Mouse (Mus musculus) forebrain, embryonic 10.5 days (tissue): Measurements from ENCODE around the gene Samd4b. TPM values are rescaled to one million over a fixed set of nuclear protein-coding genes. Genes with fewer than 3 reads are reported as not detected.
"Not testable (repeated sequence)": the region's sequence is repeated elsewhere in the genome, so short reads cannot be mapped to it uniquely, and the experiment has no call there.

Experiments used
- DNase-seq: peaks from one replicate; pipeline ENCODE4 v3.0.0-alpha.2; 2017; ENCODE audit warnings: low spot score; ENCODE audit errors: extremely low spot score
- H3K27ac ChIP-seq: fragments of 300-500 bp; sonication (generic); 2 replicates; pipeline ENCODE4 v1.5.1; 2016; ENCODE audit warnings: mild to moderate bottlenecking
- H3K27me3 ChIP-seq: fragments of 300-500 bp; sonication (generic); 2 replicates; pipeline ENCODE4 v1.6.1; 2016; ENCODE audit warnings: mild to moderate bottlenecking; ENCODE audit not compliant: poor library complexity, severe bottlenecking
- H3K36me3 ChIP-seq: fragments of 300-500 bp; sonication (generic); replicated peaks from 2 replicates; pipeline ENCODE4 v1.6.1; 2016; ENCODE audit warnings: mild to moderate bottlenecking, moderate library complexity
- H3K4me1 ChIP-seq: fragments of 300-500 bp; sonication (generic); 2 replicates; pipeline ENCODE4 v1.6.1; 2016
- H3K4me3 ChIP-seq: fragments of 300-500 bp; sonication (generic); 2 replicates; pipeline ENCODE4 v1.5.1; 2016; ENCODE audit warnings: mild to moderate bottlenecking, moderate library complexity
- H3K9me3 ChIP-seq: fragments of 300-500 bp; sonication (generic); 2 replicates; pipeline ENCODE4 v1.6.1; 2016; ENCODE audit warnings: mild to moderate bottlenecking, moderate library complexity
- WGBS: fragments of 180-500 bp; shearing (Covaris S2); methylation state at CpG from one replicate; pipeline ENCODE4 v1.1.7; 2016; 5-methylcytosine and 5-hydroxymethylcytosine counted together
- polyA plus RNA-seq: library from polyadenylated mRNA; unstranded; fragments of >200 nt; fragmentation: Nextera tagmentation; extraction: Ambion mirVana; gene quantifications from 2 replicates; pipeline ENCODE4 v1.2.1, GENCODE M21; 2016

The Samd4b gene
- polyA plus RNA-seq, 1 experiment from 2014 or later = 29.9 TPM

DNA sequence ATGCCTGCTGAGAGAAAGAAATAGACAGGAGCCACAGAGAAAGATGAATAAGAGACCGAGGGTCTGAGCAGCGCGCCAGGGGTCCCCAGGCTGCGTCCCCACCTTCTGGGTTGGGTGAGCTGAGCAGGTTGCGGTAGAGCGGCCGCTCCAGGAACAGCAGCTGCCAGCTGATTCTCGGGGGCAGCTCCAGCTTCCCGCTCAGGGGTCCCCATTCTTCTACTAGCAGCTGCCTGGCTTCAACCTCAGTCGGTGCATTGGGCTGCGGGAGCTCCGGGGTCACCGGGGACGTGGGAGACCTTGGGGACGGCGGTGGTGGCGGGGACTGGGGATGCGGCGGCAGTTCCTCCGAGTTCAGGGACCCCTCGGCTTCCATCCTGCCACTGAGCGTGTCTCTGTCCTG is 51.3 kb downstream of the Samd4b start:
- Histone ChIP-seq H3K27me3 (peaks cover 56% of the 10 kb centered on the region), H3K4me3 (peak overlapping the region; percentile 47), H3K36me3 (no peaks in the 10 kb centered on the region), H3K4me1 (peaks cover 40% of the 10 kb centered on the region), H3K9me3 (no peaks in the 10 kb centered on the region), H3K27ac (peak overlapping the region; percentile 60; the same call in 1 of the 2 replicates)
- DNase-seq = no peak
- 2% methylated on average over 22 of the region's 22 CpGs for WGBS

DNA sequence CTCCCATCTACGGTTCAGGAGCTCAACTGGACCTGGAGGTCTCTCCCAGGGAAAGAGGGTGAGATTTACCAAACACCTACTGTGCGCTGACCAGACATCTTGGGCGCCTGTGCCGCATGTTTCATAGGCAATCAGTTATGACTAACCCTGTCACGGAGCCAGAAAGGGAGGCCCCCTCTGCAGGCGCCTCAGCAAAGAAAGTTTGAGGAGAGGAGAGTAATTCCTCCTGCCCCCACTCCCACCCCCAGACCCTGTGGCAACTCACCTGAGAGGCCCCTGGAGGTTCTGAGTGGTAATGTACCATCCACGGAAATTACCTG is 52.1 kb downstream of the Samd4b start:
- Histone ChIP-seq H3K4me1 (peaks cover 40% of the 10 kb centered on the region), H3K27me3 (peaks cover 56% of the 10 kb centered on the region), H3K27ac (no peak overlapping the region), H3K36me3 (no peaks in the 10 kb centered on the region), H3K4me3 (no peak overlapping the region), H3K9me3 (no peaks in the 10 kb centered on the region)
- WGBS = 38% methylated on average over 7 of the region's 7 CpGs
- DNase-seq = no peak

DNA sequence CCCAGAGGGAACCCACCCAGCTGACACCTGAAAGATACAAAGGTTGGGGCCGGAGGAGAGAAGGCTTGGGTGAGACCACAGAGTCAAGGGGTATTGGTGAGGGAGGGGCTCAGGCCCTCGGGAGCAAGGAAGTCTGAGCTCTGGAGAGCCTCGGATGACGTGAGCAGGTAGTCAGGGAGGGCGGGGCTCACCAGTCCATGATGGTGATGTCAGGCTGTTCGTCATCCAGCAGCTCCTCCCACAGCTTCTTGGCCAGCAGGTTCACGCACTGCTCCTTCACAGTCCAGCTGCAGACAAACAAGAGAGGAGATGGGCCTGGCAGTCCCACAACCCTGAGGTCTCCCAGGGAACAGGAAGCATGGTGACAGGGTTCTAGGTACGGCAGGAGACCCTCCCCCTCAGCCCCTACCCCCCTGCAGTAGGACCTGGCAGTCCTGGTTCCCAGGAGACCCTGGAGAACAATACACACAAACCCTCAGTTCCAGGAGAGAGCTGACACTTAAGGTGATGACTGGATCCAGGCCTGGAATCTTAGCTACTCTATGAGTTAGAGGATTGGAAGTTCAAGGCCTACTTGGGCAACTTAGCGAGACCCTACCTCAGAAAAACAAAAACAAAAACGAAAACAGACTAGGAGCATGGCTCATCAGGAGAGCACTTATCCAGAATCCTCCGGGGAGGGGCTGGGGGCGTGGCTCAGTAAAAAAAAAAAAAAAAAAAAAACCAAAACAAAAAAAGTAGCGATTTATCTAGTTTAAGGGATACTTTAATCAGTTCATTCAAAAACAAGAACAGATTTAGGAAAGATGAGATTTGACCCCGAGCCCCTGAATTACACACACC is 52.7 kb downstream of the Samd4b start:
- H3K27me3 ChIP-seq = peaks cover 56% of the 10 kb centered on the region
- 26% methylated on average over 14 of the region's 14 CpGs for WGBS
- peak; percentile 41 for DNase-seq

DNA sequence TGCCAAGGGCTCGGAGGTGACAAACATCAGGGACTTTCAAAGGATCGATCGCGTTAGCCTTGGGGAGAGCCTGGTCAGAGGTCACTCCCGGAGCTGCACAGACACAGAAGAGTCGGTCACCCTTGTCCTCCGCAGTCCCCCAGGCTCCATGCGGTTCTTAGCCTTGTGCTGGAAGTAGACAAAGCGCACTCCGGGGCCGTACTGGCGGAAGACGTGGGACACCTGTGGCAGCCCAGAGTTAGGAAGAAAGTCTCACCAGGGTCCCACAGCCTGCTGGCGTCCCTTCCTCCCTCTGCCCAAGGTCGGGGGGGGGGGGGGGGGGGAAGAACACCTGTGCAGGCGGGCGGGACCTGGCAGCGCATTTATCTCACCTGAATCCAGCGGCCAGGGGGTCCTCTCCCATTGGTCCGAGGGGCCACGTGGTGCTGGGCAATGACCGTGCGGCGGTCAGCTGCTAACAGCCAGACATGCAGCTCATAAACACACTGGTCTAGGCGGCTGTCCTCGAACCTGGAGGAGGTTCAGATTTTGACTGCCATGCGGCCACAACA is 53.8 kb downstream of the Samd4b start:
- Histone ChIP-seq H3K27ac (peak overlapping the region; percentile 51), H3K27me3 (peaks cover 56% of the 10 kb centered on the region), H3K36me3 (no peaks in the 10 kb centered on the region), H3K9me3 (no peaks in the 10 kb centered on the region), H3K4me1 (peaks cover 40% of the 10 kb centered on the region), H3K4me3 (peak overlapping the region; percentile 50)
- DNase-seq = peak; percentile 46
- 4% methylated on average over 27 of the region's 27 CpGs for WGBS

More for the DNA sequence above, 52.7 kb downstream of the Samd4b start:
- Histone ChIP-seq H3K9me3 (no peaks in the 10 kb centered on the region), H3K36me3 (no peaks in the 10 kb centered on the region), H3K4me3 (no peak overlapping the region), H3K27ac (no peak overlapping the region), H3K4me1 (peaks cover 40% of the 10 kb centered on the region)

DNA sequence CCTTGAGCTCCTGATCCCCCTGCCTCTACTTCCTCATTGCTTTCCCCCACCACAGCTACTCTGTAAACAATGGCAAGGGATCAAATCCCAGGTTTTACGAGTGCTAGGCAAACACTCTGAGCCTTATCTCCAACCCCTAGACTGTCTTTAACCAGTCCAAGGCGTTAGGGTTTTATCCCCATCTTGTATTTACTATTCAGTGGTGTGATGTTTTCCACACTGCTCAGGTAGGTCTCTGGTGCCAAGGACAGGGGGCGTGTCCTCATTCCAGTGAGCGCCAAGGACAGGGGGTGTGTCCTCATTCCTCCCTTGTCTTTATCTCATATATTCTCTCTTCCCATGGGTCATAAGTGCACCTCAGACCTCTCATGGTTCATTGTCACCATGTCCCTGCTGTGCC is 57.4 kb downstream of the Samd4b start, which contains the start of gene Sycn:
TSS of gene Sycn (plus strand) at position 360 of the 400 bp plus-strand sequence.
- no peak within 1 kb of the TSS for H3K4me3 ChIP-seq
- H3K9me3 ChIP-seq = no peaks in the 10 kb centered on the region
- no peak for DNase-seq
- 79% methylated on average over 4 of the region's 4 CpGs for WGBS
- H3K4me1 ChIP-seq = peaks cover 20% of the 10 kb centered on the region
- peaks cover 28% of the 10 kb centered on the region for H3K27me3 ChIP-seq
- no peak within 1 kb of the TSS for H3K27ac ChIP-seq
- H3K36me3 ChIP-seq = no peaks in the 10 kb centered on the region

DNA sequence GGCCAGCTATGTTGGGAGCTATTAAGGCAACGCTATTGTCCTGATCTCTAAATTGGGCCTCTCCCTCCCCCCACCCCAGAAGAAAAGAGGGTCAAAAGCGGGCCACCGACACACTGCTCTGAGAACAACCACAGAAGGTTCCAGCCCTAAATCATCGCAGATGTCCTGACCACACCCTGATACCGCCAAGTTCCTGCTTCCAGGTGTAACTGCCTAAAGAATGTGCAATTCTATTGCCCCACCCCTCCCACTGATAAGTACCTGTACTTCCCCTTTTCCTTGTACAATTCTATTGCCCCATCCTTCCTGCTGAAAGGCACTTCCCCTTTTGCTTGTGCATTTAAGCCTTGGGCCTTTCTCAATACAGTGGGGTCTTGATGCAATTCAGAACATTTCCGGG is 59.1 kb downstream of the Samd4b start:
- not testable (repeated sequence) for H3K9me3 ChIP-seq, DNase-seq, H3K4me1 ChIP-seq, H3K27ac ChIP-seq, H3K36me3 ChIP-seq, H3K4me3 ChIP-seq
- 92% methylated on average over 6 of the region's 6 CpGs for WGBS
- H3K27me3 ChIP-seq = peaks cover 12% of the 10 kb centered on the region

DNA sequence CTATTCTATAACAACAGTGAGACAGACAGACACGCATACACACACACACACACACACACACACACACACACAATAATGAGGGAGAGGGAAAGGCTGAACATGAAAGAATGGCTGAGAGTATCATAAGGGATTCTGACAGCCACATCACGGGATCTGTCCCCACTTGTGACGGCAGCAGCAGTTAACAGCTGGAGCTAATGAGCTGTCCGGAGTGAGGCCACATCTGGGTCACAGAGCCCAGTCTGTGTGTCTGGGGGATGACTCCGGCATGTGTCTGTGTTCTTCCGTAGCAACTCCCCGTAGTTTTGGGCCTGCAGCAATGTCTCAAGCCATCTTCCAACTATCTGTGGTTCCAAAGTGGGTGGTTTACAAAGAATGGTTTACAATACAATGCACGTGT is 65.9 kb downstream of the Samd4b start:
- 78% methylated on average over 8 of the region's 8 CpGs for WGBS

DNA sequence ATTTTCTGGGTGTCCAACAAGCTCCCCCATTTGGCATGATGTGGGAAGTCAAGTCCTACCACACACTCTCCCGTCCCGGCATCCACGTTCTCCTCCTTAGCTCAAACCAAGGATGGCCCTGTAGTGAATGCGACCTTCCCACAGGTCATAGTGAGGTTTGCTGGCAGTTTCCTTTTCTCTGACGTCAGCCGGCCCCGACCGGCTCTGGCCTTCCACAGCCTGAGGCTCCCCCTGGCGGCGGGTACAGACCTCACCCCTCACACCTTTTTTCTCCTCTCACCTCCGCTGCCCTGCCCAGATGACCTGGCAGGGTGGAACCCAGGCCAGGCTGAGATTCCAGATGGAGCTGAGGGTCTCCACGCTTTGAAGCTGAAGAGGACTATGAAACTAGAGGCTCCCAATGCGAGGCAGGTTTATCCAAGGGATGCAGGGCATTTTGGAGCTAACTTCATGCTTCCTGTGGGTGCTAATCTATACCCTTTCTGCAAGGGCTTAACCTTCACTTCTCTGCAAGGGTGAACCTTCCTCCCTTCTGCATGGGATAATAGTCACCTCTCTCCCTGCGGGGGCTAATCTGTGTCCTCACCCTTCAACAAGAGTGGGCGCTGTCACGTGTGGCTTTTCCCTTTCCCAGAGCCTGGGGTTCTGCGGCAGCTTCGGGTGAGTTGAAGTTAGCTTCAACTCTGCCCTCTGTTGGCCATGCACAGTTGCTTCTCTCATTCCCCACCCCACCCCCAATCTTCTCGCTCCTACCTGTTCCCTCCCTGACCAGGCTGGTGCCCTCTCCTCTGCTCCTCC is 69.8 kb downstream of the Samd4b start:
- Histone ChIP-seq H3K9me3 (no peaks in the 10 kb centered on the region), H3K27me3 (peaks cover 4% of the 10 kb centered on the region; the same call in 1 of the 2 replicates), H3K4me1 (peaks cover 10% of the 10 kb centered on the region; the same call in 1 of the 2 replicates), H3K4me3 (peak overlapping the region; percentile 5; the same call in 1 of the 2 replicates), H3K36me3 (no peaks in the 10 kb centered on the region), H3K27ac (no peak overlapping the region)
- 7% methylated on average over 19 of the region's 19 CpGs for WGBS
- peak; percentile 79 for DNase-seq

More for the DNA sequence above, 65.9 kb downstream of the Samd4b start:
- no peak overlapping the region for H3K4me3 ChIP-seq
- no peak overlapping the region for H3K27ac ChIP-seq
- H3K27me3 ChIP-seq = peaks cover 4% of the 10 kb centered on the region; the same call in 1 of the 2 replicates
- H3K4me1 ChIP-seq = peaks cover 10% of the 10 kb centered on the region; the same call in 1 of the 2 replicates
- no peaks in the 10 kb centered on the region for H3K36me3 ChIP-seq
- DNase-seq = no peak
- no peaks in the 10 kb centered on the region for H3K9me3 ChIP-seq

DNA sequence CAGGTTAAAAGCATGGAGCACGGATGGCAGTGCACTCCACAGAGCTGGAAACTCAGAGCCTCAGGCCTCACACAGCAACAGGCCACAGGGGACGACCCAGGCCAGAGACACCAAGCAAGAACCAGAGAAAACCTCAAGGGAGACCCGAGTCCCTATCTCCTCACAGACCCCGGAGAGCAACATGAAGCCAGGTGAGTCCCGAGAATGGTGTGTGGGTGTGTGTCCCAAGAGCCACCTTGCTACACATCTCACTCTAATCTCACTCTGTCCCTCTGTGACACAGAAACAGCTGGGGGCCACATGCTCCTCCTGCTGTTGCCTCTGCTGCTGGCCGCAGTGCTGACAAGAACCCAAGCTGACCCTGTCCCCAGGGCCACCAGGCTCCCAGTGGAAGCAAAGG is 75.4 kb downstream of the Samd4b start, which contains the start of gene Ifnl3:
TSS of gene Ifnl3 (plus strand) at position 301 of the 400 bp plus-strand sequence.
- not testable (repeated sequence) for H3K4me3 ChIP-seq, H3K36me3 ChIP-seq, H3K27me3 ChIP-seq, H3K4me1 ChIP-seq, H3K27ac ChIP-seq, DNase-seq, H3K9me3 ChIP-seq
- WGBS = 77% methylated on average over 5 of the region's 6 CpGs

DNA sequence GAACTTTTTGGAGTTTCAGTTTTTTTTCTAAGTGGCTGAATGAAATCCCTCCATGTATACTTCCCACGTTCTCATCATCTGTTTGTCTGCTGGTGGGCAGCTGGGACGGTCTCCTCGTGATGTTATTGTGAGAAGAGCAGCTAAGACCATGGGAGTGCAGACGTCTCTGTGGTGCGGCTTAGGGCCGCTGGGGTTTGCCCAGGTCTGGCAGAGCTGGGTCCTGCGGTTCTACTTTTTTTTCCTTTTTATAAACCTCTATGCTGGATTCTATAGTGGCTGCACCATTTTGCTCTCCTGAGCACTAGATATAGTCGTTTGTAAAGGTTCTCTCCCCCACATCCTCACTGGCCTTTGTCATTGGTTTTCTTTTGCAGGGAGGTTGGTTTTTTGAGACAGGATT is 86.5 kb downstream of the Samd4b start:
- no peaks in the 10 kb centered on the region for H3K36me3 ChIP-seq
- H3K4me1 ChIP-seq = no peaks in the 10 kb centered on the region
- DNase-seq = no peak
- H3K9me3 ChIP-seq = peaks cover 4% of the 10 kb centered on the region; the same call in 1 of the 2 replicates
- WGBS = 73% methylated on average over 8 of the region's 8 CpGs
- no peak overlapping the region for H3K4me3 ChIP-seq
- H3K27me3 ChIP-seq = no peaks in the 10 kb centered on the region
- no peak overlapping the region for H3K27ac ChIP-seq

DNA sequence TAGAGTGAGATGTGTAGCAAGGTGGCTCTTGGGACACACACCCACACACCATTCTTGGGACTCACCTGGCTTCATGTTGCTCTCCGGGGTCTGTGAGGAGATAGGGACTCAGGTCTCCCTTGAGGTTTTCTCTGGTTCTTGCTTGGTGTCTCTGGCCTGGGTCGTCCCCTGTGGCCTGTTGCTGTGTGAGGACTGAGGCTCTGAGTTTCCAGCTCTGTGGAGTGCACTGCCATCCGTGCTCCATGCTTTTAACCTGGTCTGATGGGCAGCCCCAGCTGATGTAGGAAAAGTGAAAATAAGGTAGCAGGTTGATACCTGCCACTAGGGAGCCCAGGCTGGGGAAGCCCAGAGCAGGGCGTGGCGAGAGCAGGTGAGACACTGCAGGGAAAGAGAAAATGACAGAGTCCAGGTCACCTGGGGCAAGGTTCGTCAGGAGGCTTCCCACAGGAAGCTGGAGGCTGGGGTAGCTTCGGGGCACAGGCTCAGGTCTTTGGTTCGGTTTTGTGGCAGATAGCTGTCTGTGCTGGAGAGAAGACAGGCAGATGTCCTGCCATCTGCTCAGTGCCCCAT is 87.5 kb downstream of the Samd4b start, which contains the start of gene Ifnl2:
TSS of gene Ifnl2 (minus strand) at position 51 of the 570 bp plus-strand sequence.
- not testable (repeated sequence) for H3K9me3 ChIP-seq, H3K27ac ChIP-seq, H3K27me3 ChIP-seq, H3K4me3 ChIP-seq, H3K36me3 ChIP-seq, H3K4me1 ChIP-seq, DNase-seq
- 74% methylated on average over 8 of the region's 8 CpGs for WGBS

DNA sequence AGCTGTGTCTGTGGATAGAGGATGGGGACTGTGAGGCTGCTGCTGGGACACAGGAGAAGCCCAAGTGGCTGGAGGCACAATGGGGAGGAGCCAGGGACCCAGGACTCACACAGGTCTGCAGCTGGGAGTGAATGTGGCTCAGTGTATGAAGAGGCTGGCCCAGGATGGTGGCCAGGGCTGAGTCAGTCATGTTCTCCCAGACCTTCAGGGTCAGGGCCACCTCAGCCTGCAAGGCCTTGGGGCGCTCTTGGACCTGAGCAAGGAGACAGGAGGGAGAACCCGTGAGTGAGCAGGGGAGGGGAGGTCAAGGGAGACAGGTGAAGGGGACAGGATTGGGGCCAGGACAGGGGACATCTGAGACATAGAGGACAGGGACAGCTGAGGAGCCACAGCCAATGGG is 88.8 kb downstream of the Samd4b start:
- not testable (repeated sequence) for H3K4me3 ChIP-seq, H3K27me3 ChIP-seq, DNase-seq, H3K9me3 ChIP-seq, H3K4me1 ChIP-seq, H3K36me3 ChIP-seq, H3K27ac ChIP-seq
- 70% methylated on average over 2 of the region's 2 CpGs for WGBS
